Mouse (Mus musculus) limb, embryonic 14.5 days (tissue): ENCODE measurements around the gene Adgrl3. TPM values are rescaled to one million over a fixed set of nuclear protein-coding genes. Genes with fewer than 3 reads are reported as not detected.

ENCODE experiments used
- ATAC-seq: fragments of 200-750 bp; cut with Nextera tagmentation; 2 replicates; pipeline ENCODE4 v1.8.0; 2017; ENCODE audit warnings: low read depth, moderate number of reproducible peaks, moderate TSS enrichment; ENCODE audit not compliant: low FRiP score
- DNase-seq: peaks from one replicate; pipeline ENCODE4 v3.0.0-alpha.2; 2015; ENCODE audit warnings: low spot score
- H3K27ac ChIP-seq: fragments of 300-500 bp; sonication (generic); replicated peaks from 2 replicates; pipeline ENCODE4 v1.5.1; 2014; ENCODE audit warnings: low read depth, mild to moderate bottlenecking, low read length, moderate library complexity, mixed read lengths
- H3K27me3 ChIP-seq: fragments of 300-500 bp; sonication (generic); 2 replicates; pipeline ENCODE4 v1.6.1; 2014; ENCODE audit warnings: low read length, mixed read lengths; ENCODE audit not compliant: control insufficient read depth, insufficient read depth
- H3K36me3 ChIP-seq: fragments of 300-500 bp; sonication (generic); 2 replicates; pipeline ENCODE4 v1.6.1; 2014; ENCODE audit warnings: mild to moderate bottlenecking, low read length, moderate library complexity, mixed read lengths; ENCODE audit not compliant: control insufficient read depth, insufficient read depth
- H3K4me1 ChIP-seq: fragments of 300-500 bp; sonication (generic); 2 replicates; pipeline ENCODE4 v1.6.1; 2014; ENCODE audit warnings: antibody characterized with exemption, low read length, mixed read lengths; ENCODE audit not compliant: control insufficient read depth, insufficient read depth
- H3K4me2 ChIP-seq: fragments of 300-500 bp; sonication (generic); replicated peaks from 2 replicates; pipeline ENCODE4 v1.6.1; 2014; ENCODE audit warnings: low read depth, mild to moderate bottlenecking, low read length, moderate library complexity; ENCODE audit not compliant: severe bottlenecking
- H3K4me3 ChIP-seq: fragments of 300-500 bp; sonication (generic); replicated peaks from 2 replicates; pipeline ENCODE4 v1.5.1; 2014; ENCODE audit warnings: low read length
- H3K9ac ChIP-seq: fragments of 300-500 bp; sonication (generic); 2 replicates; pipeline ENCODE4 v1.6.1; 2014; ENCODE audit warnings: mild to moderate bottlenecking, low read depth, low read length, moderate library complexity; ENCODE audit not compliant: severe bottlenecking
- H3K9me3 ChIP-seq: fragments of 300-500 bp; sonication (generic); 2 replicates; pipeline ENCODE4 v1.6.1; 2016; ENCODE audit warnings: low read length; ENCODE audit not compliant: control insufficient read depth
- POLR2A ChIP-seq: fragments of 200-500 bp; IDR thresholded peaks from 2 replicates; pipeline ENCODE4 v1.8.0; 2012; ENCODE audit warnings: inconsistent platforms, mild to moderate bottlenecking, moderate library complexity, borderline replicate concordance; ENCODE audit not compliant: insufficient read depth, insufficient read length; ENCODE audit errors: extremely low read depth
- WGBS: fragments of 180-500 bp; shearing (Covaris S2); extraction: QIAGEN DNeasy Blood & Tissue Kit; methylation state at CpG from one replicate; pipeline ENCODE4 v1.1.7; 2014; 5-methylcytosine and 5-hydroxymethylcytosine counted together
- polyA plus RNA-seq, 2 experiments: library from polyadenylated mRNA; depleted of rRNA in 1 of 2; stranded (reverse) in 1 of 2; unstranded in 1 of 2; fragments of >200 nt; fragmentation: Nextera tagmentation in 1 of 2; extraction: Ambion mirVana in 1 of 2; gene quantifications; 2 replicates each; pipeline versions ENCODE4 v1.2.1 to v1.2.3; 2012 to 2014

Gene Adgrl3
- polyA plus RNA-seq, 2 experiments = 37.6 to 41.1 TPM

DNA sequence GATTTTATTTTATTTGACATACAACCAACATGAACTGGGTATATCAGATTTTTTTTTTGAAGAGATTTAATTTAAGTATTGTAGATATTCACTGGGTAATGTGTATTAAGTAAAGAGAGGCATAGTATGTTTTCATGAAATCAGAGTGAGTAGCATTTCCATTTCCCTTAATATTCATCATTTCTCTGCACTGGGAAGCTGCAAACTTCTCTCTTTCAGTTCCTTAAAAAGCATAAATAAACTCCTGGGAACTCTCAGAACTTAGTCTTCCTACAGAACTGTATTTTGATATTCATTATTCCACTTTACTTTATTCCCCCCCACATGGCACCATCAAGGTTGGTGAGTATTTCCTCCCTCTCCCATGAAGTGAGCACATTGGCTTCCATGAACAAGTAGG is 23.9 kb downstream of the Adgrl3 start:
- Histone ChIP-seq H3K4me3 (no peak overlapping the region), H3K27ac (no peak overlapping the region), H3K9me3 (no peaks in the 10 kb centered on the region), H3K9ac (no peak overlapping the region), H3K36me3 (no peaks in the 10 kb centered on the region), H3K27me3 (no peaks in the 10 kb centered on the region), H3K4me2 (no peak overlapping the region), H3K4me1 (no peaks in the 10 kb centered on the region)
- DNase-seq (no peak), ATAC-seq (no peak)
- TF ChIP-seq POLR2A = no peak

DNA sequence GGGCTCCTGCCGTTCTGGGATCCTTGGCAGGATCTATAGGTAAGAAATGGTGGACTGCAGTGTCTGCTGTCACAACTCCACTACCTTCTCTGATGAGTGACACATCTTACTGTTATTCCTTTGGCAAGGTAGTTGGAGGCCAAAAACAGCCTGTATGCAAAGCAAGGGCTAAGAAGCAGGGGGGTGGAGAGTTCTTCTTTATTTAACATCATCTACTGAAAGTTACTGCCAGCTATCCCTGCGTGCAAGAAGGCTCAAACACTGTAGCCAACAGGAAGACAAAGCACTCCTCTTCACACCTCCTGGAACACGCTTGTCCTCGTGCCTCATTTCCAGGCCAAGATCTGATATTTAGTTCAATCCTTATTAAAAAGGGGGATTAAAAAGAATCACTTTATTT is 26.2 kb downstream of the Adgrl3 start:
- Histone ChIP-seq H3K36me3 (no peaks in the 10 kb centered on the region), H3K4me2 (no peak overlapping the region), H3K9me3 (no peaks in the 10 kb centered on the region), H3K27ac (no peak overlapping the region), H3K9ac (no peak overlapping the region), H3K4me3 (no peak overlapping the region), H3K4me1 (no peaks in the 10 kb centered on the region), H3K27me3 (no peaks in the 10 kb centered on the region)
- WGBS = 84% methylated on average over 4 of the region's 4 CpGs
- TF ChIP-seq POLR2A = no peak
- ATAC-seq = no peak
- DNase-seq = no peak

- Histone ChIP-seq H3K9me3 (no peaks in the 10 kb centered on the region), H3K36me3 (no peaks in the 10 kb centered on the region), H3K27ac (no peak overlapping the region), H3K4me1 (0 out of 2 replicates have a peak, but pooled peaks cover 3% of the 10 kb centered on the region), H3K4me2 (no peak overlapping the region), H3K4me3 (no peak overlapping the region), H3K27me3 (no peaks in the 10 kb centered on the region), H3K9ac (no peak overlapping the region)
- TF ChIP-seq POLR2A = no peak
- DNase-seq = no peak
- 75% methylated on average over 4 of the region's 4 CpGs for WGBS
- no peak for ATAC-seq
Observed at GRCm38 (mm10) chr5:81054628-81055027, 34.7 kb downstream of the Adgrl3 start.

- Histone ChIP-seq H3K9me3 (no peaks in the 10 kb centered on the region), H3K4me3 (no peak overlapping the region), H3K4me2 (no peak overlapping the region), H3K4me1 (0 out of 2 replicates have a peak, but pooled peaks cover 3% of the 10 kb centered on the region), H3K27me3 (no peaks in the 10 kb centered on the region), H3K9ac (no peak overlapping the region), H3K27ac (no peak overlapping the region), H3K36me3 (no peaks in the 10 kb centered on the region)
- DNase-seq (no peak), ATAC-seq (no peak)
- TF ChIP-seq POLR2A = no peak
- WGBS = 76% methylated on average over 2 of the region's 2 CpGs
Observed at GRCm38 (mm10) chr5:81055253-81055652, 35.3 kb downstream of the Adgrl3 start.

- DNase-seq (no peak), ATAC-seq (no peak)
- 49% methylated on average over 2 of the region's 2 CpGs for WGBS
- H3K9ac ChIP-seq = no peak overlapping the region
- no peaks in the 10 kb centered on the region for H3K9me3 ChIP-seq
- no peak overlapping the region for H3K4me3 ChIP-seq
- H3K27me3 ChIP-seq = no peaks in the 10 kb centered on the region
- H3K36me3 ChIP-seq = no peaks in the 10 kb centered on the region
- no peak for TF ChIP-seq POLR2A
- H3K4me1 ChIP-seq = 0 out of 2 replicates have a peak, but pooled peaks cover 3% of the 10 kb centered on the region
- H3K27ac ChIP-seq = no peak overlapping the region
- no peak overlapping the region for H3K4me2 ChIP-seq
Observed at GRCm38 (mm10) chr5:81058122-81058521, 38.2 kb downstream of the Adgrl3 start.

- Histone ChIP-seq H3K4me2 (no peak overlapping the region), H3K27ac (no peak overlapping the region), H3K9me3 (no peaks in the 10 kb centered on the region), H3K4me3 (no peak overlapping the region), H3K9ac (no peak overlapping the region), H3K4me1 (no peaks in the 10 kb centered on the region), H3K36me3 (no peaks in the 10 kb centered on the region), H3K27me3 (no peaks in the 10 kb centered on the region)
- TF ChIP-seq POLR2A = no peak
- 71% methylated on average over 2 of the region's 2 CpGs for WGBS
- no peak for DNase-seq
- no peak for ATAC-seq
Observed at GRCm38 (mm10) chr5:81060950-81061349, 41.0 kb downstream of the Adgrl3 start.
